Mouse (Mus musculus): ENCODE data around the gene Paqr4. TPM values are rescaled to one million over a fixed set of nuclear protein-coding genes. Genes with fewer than 3 reads are reported as not detected.

Paqr4 gene
- 7.5 and 7.6 TPM in 2 replicates for polyA plus RNA-seq (2015; fragmentation: Nextera tagmentation; extraction: Ambion mirVana)

- Histone ChIP-seq H3K36me3 (ENCODE audit: control insufficient read depth, insufficient read depth) (peaks cover 3% of the 10 kb centered on the region), H3K27ac (ENCODE audit: low read length) (peak within 1 kb of the TSS; percentile 24; the same call in 1 of the 2 replicates), H3K4me1 (ENCODE audit: control insufficient read depth, low read depth, low read length) (peaks cover 29% of the 10 kb centered on the region), H3K4me2 (ENCODE audit: low read depth, low read length) (peak within 1 kb of the TSS; percentile 97), H3K27me3 (ENCODE audit: control insufficient read depth, insufficient read depth, low read depth, low read length) (peaks cover 80% of the 10 kb centered on the region), H3K9ac (ENCODE audit: low read depth, low read length) (peak within 1 kb of the TSS; percentile 70), H3K4me3 (ENCODE audit: low read depth, low read length) (peak within 1 kb of the TSS; percentile 71), H3K9me3 (replicated peaks; ENCODE audit: control insufficient read depth, low read length) (no peaks in the 10 kb centered on the region)
- 1% methylated on average over 13 of the region's 13 CpGs for WGBS (ENCODE audit: insufficient replicate concordance)
- ATAC-seq (ENCODE audit: low read depth) = peak; percentile 75
Observed at GRCm38 (mm10) chr17:23740598-23741021, at the start of gene Paqr4. Gene Paqr4 (minus strand): TSS chr17:23740867.

GRCm38 (mm10) chr17:23789749-23790268 lies 49.1 kb upstream of the Paqr4 start:
- Histone ChIP-seq H3K4me1 (ENCODE audit: control insufficient read depth, low read depth, low read length) (peaks cover 25% of the 10 kb centered on the region), H3K4me2 (ENCODE audit: low read depth, low read length) (peak overlapping the region; percentile 91), H3K36me3 (ENCODE audit: control insufficient read depth, insufficient read depth) (no peaks in the 10 kb centered on the region), H3K27ac (ENCODE audit: low read length) (peak overlapping the region; percentile 41), H3K4me3 (ENCODE audit: low read depth, low read length) (peak overlapping the region; percentile 70), H3K9me3 (replicated peaks; ENCODE audit: control insufficient read depth, low read length) (no peaks in the 10 kb centered on the region), H3K9ac (ENCODE audit: low read depth, low read length) (peak overlapping the region; percentile 82), H3K27me3 (ENCODE audit: control insufficient read depth, insufficient read depth, low read depth, low read length) (peaks cover 6% of the 10 kb centered on the region; the same call in 1 of the 2 replicates)
- 9% methylated on average over 8 of the region's 8 CpGs for WGBS (ENCODE audit: insufficient replicate concordance)
- no peak for ATAC-seq (ENCODE audit: low read depth)

- Histone ChIP-seq H3K4me2 (ENCODE audit: low read depth, low read length) (no peak overlapping the region), H3K9me3 (replicated peaks; ENCODE audit: control insufficient read depth, low read length) (no peaks in the 10 kb centered on the region), H3K4me1 (ENCODE audit: control insufficient read depth, low read depth, low read length) (peaks cover 25% of the 10 kb centered on the region), H3K27ac (ENCODE audit: low read length) (no peak overlapping the region), H3K27me3 (ENCODE audit: control insufficient read depth, insufficient read depth, low read depth, low read length) (peaks cover 6% of the 10 kb centered on the region; the same call in 1 of the 2 replicates), H3K4me3 (ENCODE audit: low read depth, low read length) (no peak overlapping the region), H3K9ac (ENCODE audit: low read depth, low read length) (no peak overlapping the region), H3K36me3 (ENCODE audit: control insufficient read depth, insufficient read depth) (no peaks in the 10 kb centered on the region)
- WGBS (ENCODE audit: insufficient replicate concordance) = 56% methylated on average over 4 of the region's 4 CpGs
- ATAC-seq (ENCODE audit: low read depth) = no peak
Observed at GRCm38 (mm10) chr17:23788973-23789372, 48.3 kb upstream of the Paqr4 start.

- no peak for ATAC-seq (ENCODE audit: low read depth)
- no peaks in the 10 kb centered on the region for H3K9me3 ChIP-seq (replicated peaks; ENCODE audit: control insufficient read depth, low read length)
- WGBS (ENCODE audit: insufficient replicate concordance) = 31% methylated on average over 13 of the region's 13 CpGs
- peak overlapping the region; percentile 99 for H3K4me2 ChIP-seq (ENCODE audit: low read depth, low read length)
- peaks cover 25% of the 10 kb centered on the region for H3K4me1 ChIP-seq (ENCODE audit: control insufficient read depth, low read depth, low read length)
- peaks cover 6% of the 10 kb centered on the region; the same call in 1 of the 2 replicates for H3K27me3 ChIP-seq (ENCODE audit: control insufficient read depth, insufficient read depth, low read depth, low read length)
- H3K4me3 ChIP-seq (ENCODE audit: low read depth, low read length) = peak overlapping the region; percentile 63
- no peak overlapping the region for H3K9ac ChIP-seq (ENCODE audit: low read depth, low read length)
- no peak overlapping the region for H3K27ac ChIP-seq (ENCODE audit: low read length)
- no peaks in the 10 kb centered on the region for H3K36me3 ChIP-seq (ENCODE audit: control insufficient read depth, insufficient read depth)
Observed at GRCm38 (mm10) chr17:23786510-23786931, 45.9 kb upstream of the Paqr4 start.

- ATAC-seq (ENCODE audit: low read depth) = peak; percentile 58
- Histone ChIP-seq H3K4me2 (ENCODE audit: low read depth, low read length) (peak within 1 kb of the TSS; percentile 99), H3K27ac (ENCODE audit: low read length) (no peak within 1 kb of the TSS), H3K9me3 (replicated peaks; ENCODE audit: control insufficient read depth, low read length) (no peaks in the 10 kb centered on the region), H3K4me3 (ENCODE audit: low read depth, low read length) (peak within 1 kb of the TSS; percentile 63), H3K9ac (ENCODE audit: low read depth, low read length) (peak within 1 kb of the TSS; percentile 59), H3K27me3 (ENCODE audit: control insufficient read depth, insufficient read depth, low read depth, low read length) (peaks cover 6% of the 10 kb centered on the region; the same call in 1 of the 2 replicates), H3K4me1 (ENCODE audit: control insufficient read depth, low read depth, low read length) (peaks cover 22% of the 10 kb centered on the region), H3K36me3 (ENCODE audit: control insufficient read depth, insufficient read depth) (no peaks in the 10 kb centered on the region)
- 6% methylated on average over 43 of the region's 43 CpGs for WGBS (ENCODE audit: insufficient replicate concordance)
Observed at GRCm38 (mm10) chr17:23785561-23786471, 45.1 kb upstream of the Paqr4 start, which contains the start of gene Flywch2. Gene Flywch2 (minus strand): TSS chr17:23786081.

GRCm38 (mm10) chr17:23783352-23783751 lies 42.7 kb upstream of the Paqr4 start:
- no peaks in the 10 kb centered on the region for H3K36me3 ChIP-seq (ENCODE audit: control insufficient read depth, insufficient read depth)
- no peak overlapping the region for H3K4me3 ChIP-seq (ENCODE audit: low read depth, low read length)
- no peak overlapping the region for H3K4me2 ChIP-seq (ENCODE audit: low read depth, low read length)
- peaks cover 6% of the 10 kb centered on the region; the same call in 1 of the 2 replicates for H3K27me3 ChIP-seq (ENCODE audit: control insufficient read depth, insufficient read depth, low read depth, low read length)
- H3K4me1 ChIP-seq (ENCODE audit: control insufficient read depth, low read depth, low read length) = peaks cover 9% of the 10 kb centered on the region
- H3K27ac ChIP-seq (ENCODE audit: low read length) = no peak overlapping the region
- no peak for ATAC-seq (ENCODE audit: low read depth)
- H3K9ac ChIP-seq (ENCODE audit: low read depth, low read length) = no peak overlapping the region
- H3K9me3 ChIP-seq (replicated peaks; ENCODE audit: control insufficient read depth, low read length) = no peaks in the 10 kb centered on the region

- no peaks in the 10 kb centered on the region for H3K27me3 ChIP-seq (ENCODE audit: control insufficient read depth, insufficient read depth, low read depth, low read length)
- no peak overlapping the region for H3K4me3 ChIP-seq (ENCODE audit: low read depth, low read length)
- no peak overlapping the region for H3K27ac ChIP-seq (ENCODE audit: low read length)
- no peak overlapping the region for H3K9ac ChIP-seq (ENCODE audit: low read depth, low read length)
- WGBS (ENCODE audit: insufficient replicate concordance) = 48% methylated on average over 2 of the region's 2 CpGs
- H3K9me3 ChIP-seq (replicated peaks; ENCODE audit: control insufficient read depth, low read length) = no peaks in the 10 kb centered on the region
- ATAC-seq (ENCODE audit: low read depth) = no peak
- no peaks in the 10 kb centered on the region for H3K36me3 ChIP-seq (ENCODE audit: control insufficient read depth, insufficient read depth)
- H3K4me2 ChIP-seq (ENCODE audit: low read depth, low read length) = no peak overlapping the region
- no peaks in the 10 kb centered on the region for H3K4me1 ChIP-seq (ENCODE audit: control insufficient read depth, low read depth, low read length)
Observed at GRCm38 (mm10) chr17:23778447-23778846, 37.8 kb upstream of the Paqr4 start.

GRCm38 (mm10) chr17:23777141-23777540 lies 36.5 kb upstream of the Paqr4 start:
- WGBS (ENCODE audit: insufficient replicate concordance) = 64% methylated on average over 2 of the region's 2 CpGs
- ATAC-seq (ENCODE audit: low read depth) = no peak
- H3K36me3 ChIP-seq (ENCODE audit: control insufficient read depth, insufficient read depth) = no peaks in the 10 kb centered on the region
- H3K9me3 ChIP-seq (replicated peaks; ENCODE audit: control insufficient read depth, low read length) = no peaks in the 10 kb centered on the region
- H3K4me1 ChIP-seq (ENCODE audit: control insufficient read depth, low read depth, low read length) = no peaks in the 10 kb centered on the region
- no peaks in the 10 kb centered on the region for H3K27me3 ChIP-seq (ENCODE audit: control insufficient read depth, insufficient read depth, low read depth, low read length)
- no peak overlapping the region for H3K4me2 ChIP-seq (ENCODE audit: low read depth, low read length)
- H3K27ac ChIP-seq (ENCODE audit: low read length) = no peak overlapping the region
- no peak overlapping the region for H3K9ac ChIP-seq (ENCODE audit: low read depth, low read length)
- no peak overlapping the region for H3K4me3 ChIP-seq (ENCODE audit: low read depth, low read length)

- Histone ChIP-seq H3K4me3 (ENCODE audit: low read depth, low read length) (no peak overlapping the region), H3K27me3 (ENCODE audit: control insufficient read depth, insufficient read depth, low read depth, low read length) (no peaks in the 10 kb centered on the region), H3K9ac (ENCODE audit: low read depth, low read length) (no peak overlapping the region), H3K27ac (ENCODE audit: low read length) (no peak overlapping the region), H3K36me3 (ENCODE audit: control insufficient read depth, insufficient read depth) (no peaks in the 10 kb centered on the region), H3K4me1 (ENCODE audit: control insufficient read depth, low read depth, low read length) (peaks cover 4% of the 10 kb centered on the region), H3K9me3 (replicated peaks; ENCODE audit: control insufficient read depth, low read length) (no peaks in the 10 kb centered on the region), H3K4me2 (ENCODE audit: low read depth, low read length) (no peak overlapping the region)
- no peak for ATAC-seq (ENCODE audit: low read depth)
- WGBS (ENCODE audit: insufficient replicate concordance) = 61% methylated on average over 10 of the region's 10 CpGs
Observed at GRCm38 (mm10) chr17:23776216-23776615, 35.5 kb upstream of the Paqr4 start.

Measured in liver, embryonic 16.5 days (tissue).